Mouse (Mus musculus) bone marrow, adult 2 months (tissue): ENCODE results near the gene Ostn.

Experiments
- CTCF ChIP-seq: fragments of 200-500 bp; IDR thresholded peaks from 2 replicates; pipeline ENCODE4 v1.5.1; 2011; ENCODE audit warnings: low read length, control low read depth; ENCODE audit not compliant: control insufficient read depth, insufficient read depth
- POLR2A ChIP-seq: fragments of 200-500 bp; IDR thresholded peaks from 2 replicates; pipeline ENCODE4 v1.6.1; 2011; ENCODE audit warnings: low read depth, mild to moderate bottlenecking, control low read depth, low read length, borderline replicate concordance; ENCODE audit not compliant: control insufficient read depth

- TF ChIP-seq POLR2A (no peak), CTCF (no peak)
Measured at GRCm38 (mm10) chr16:27268748-27269147, 38.5 kb upstream of the Ostn start.
